Mouse (Mus musculus): ENCODE results near the gene Utf1.
A peak's percentile ranks its signal among the peaks of the same experiment; 100 is the strongest.

Gene Utf1

DNA sequence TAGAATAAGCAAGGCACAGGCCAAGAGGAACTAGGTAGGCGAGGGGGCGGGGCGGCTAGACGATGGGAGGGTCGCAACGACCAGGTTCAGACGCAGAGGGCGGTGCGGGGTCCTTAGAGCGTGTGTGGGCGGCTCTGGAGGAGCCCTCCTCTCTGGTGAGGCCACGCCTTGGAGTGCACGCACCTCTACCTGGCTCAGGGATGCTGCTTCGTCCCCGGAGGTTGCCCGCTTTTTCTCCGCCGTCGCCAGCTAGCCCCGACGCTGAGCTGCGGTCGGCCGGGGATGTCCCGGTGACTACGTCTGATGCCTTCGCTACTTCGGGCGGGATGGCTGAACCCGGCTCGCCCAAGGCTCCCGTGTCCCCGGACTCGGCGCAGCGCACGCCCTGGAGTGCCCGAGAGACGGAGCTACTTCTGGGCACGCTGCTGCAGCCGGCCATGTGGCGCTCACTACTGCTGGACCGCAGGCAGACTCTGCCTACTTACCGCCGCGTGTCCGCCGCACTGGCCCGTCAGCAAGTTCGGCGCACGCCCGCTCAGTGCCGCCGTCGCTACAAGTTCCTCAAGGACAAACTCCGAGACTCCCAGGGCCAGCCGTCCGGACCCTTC, at the start of gene Utf1:
Gene Utf1, plus strand, starts transcription at position 116 of the 608 bp plus-strand sequence.
- peak; percentile 37 for DNase-seq (ENCODE audit: low read depth, low spot score)

DNA sequence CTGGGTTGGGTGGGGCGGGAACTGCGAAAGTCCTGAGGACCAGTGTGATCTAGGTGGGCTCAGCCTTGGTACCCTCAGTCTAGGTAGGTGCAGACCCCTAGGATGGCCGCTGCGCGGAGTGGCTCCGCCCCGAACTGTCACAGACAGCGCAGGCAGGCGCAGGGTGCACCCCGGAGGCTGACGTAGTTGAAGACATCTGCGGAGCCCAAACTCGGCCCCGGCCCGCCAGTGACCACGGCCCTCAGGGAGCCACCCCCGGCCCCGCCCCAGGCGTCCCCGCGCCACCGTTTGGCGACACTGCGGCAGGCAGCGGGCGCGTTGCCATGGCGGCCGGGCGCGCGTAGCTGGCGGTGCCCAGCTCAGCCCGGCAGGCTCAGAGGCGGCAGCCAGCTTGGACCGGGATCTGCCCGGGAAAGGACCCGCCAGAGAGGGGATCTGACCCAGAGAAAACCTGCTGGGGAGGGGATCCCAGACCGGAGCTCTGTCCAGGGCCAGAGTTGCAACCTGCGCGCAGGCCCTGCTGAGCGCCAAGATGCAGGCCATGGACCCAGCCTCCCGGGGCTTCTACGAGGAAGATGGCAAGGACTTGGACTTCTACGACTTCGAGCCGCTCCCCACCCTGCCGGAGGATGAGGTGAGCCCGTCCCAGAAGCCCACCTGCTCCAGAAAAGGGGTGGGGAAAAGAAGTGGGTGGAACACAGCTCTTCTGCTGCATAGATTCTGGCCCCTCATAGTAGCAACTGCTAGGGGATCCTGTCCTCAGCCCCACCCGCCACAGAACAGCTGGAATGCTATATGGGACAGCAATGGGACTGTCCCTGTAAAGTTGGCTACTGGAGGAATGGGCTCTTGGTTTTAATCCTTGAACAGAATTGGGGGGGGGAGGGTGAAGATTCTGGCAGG, 48.7 kb upstream of the Utf1 start, which contains the start of gene Kndc1:
Gene Kndc1, plus strand, starts transcription at position 42 of the 903 bp plus-strand sequence.
- DNase-seq (ENCODE audit: low read depth, low spot score): peak; percentile 34

DNA sequence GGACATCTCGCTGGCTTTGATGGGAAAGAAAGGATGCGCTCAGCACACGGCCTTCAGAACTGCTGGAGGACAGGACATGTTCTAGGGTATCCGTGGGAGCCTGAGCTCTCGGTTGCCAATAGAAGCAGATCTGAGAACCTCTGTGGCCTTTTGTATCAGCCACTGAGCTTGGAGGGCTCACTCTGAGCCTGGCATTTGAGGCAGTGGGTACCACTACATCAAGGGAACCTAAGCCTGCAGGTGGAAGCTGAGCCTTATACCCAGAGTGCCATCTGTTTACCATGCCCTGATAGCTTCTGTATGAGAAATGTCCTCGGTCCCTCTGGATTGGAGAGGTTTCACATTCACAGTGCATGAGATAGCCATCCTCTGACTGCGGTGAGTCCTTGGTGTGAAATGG, 47.3 kb upstream of the Utf1 start:
- no peak for DNase-seq (ENCODE audit: low read depth, low spot score)

DNA sequence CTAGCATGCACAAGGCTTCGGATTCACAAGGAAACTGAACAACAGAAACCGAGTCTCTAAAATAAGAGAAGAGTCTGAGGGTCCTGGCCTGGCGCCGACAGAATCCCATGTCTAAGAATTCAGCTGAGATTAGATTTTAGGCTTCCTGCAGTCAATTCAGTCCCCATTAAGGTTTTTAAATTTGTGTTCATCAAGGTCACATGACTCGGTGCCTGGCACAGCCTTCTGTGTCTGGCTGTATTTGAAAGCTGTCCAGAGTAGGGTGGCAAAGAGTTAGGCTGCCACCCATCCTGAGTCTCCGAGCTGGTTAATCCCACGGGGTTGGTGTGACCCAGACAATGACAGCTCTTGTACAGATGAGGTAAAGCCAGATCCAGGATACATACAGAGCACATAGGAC, 46.8 kb upstream of the Utf1 start:
- no peak for DNase-seq (ENCODE audit: low read depth, low spot score)

DNA sequence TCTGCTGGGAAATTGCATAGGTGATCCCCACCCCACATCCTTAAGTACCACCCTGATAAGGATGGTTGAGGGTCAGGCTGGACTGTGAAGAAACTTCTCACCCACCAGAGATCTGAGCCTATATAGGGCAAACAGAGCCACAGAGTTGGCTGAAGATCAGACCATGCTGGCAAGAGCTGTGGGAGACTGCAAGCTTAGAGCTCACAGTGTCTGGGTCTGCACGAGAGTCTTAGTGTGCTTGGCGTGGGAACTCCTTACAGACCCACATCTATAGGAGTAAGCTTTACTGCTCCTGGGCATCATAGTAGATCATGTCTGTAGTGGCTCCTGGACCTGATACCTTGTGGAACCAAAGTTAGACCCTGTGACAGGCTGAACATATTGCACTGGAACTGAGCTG, 45.0 kb upstream of the Utf1 start:
- DNase-seq (ENCODE audit: low read depth, low spot score): no peak

DNA sequence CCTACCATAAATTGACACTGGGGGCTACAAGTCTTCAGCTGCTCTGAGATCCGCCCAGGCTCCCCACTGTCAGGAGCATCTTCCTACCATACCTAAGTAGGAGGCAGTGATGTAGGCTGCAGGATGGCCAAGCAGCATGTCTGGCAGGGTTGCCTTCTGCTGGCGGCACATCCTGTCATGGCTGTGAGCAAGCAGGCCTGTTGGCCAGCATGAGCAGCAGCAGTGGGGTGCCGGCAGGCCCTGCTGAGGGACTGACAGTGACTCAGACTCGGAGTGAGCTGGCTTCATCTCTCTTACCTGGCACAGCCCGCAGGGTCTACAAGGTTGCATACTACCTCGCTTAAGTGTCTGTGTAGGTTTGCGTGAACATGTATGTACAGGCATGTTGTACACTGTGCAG, 44.1 kb upstream of the Utf1 start:
- DNase-seq (ENCODE audit: low read depth, low spot score): no peak

DNA sequence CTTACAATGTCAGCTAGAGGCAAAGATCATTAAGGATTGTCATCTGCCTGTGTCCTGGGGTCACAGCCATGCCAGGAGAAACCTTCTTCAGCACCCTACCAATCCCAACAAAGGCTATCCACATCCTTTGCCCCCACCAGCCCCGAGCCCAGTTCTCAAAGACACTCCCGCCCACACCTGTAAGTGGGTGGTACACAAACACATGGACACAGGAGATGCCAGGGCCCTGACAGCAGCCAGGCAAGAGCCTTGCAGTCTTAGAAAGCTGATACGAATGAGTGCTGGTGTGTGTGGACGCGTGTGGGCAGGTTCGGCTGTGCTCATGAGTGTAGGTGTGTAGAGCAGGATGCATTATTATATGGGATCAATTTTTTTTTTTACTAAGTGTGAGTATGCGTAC, 43.1 kb upstream of the Utf1 start:
- DNase-seq (ENCODE audit: low read depth, low spot score): no peak

DNA sequence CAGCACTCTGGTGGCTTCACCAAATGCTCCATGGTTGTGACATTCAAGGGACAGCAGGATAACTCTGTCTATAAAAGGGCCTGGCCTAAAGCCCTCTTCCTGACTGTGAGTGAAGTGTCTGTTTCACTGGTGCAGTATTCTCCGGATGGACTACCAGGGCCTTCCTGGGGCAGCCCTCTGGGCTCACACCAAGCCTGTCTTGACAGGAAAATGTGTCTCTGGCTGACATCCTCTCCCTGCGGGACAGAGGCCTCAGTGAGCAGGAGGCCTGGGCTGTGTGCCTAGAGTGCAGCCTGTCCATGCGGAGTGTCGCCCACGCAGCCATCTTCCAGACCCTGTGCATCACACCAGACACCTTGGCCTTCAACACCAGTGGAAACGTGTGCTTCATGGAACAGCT, 42.7 kb upstream of the Utf1 start:
- DNase-seq (ENCODE audit: low read depth, low spot score): no peak

DNA sequence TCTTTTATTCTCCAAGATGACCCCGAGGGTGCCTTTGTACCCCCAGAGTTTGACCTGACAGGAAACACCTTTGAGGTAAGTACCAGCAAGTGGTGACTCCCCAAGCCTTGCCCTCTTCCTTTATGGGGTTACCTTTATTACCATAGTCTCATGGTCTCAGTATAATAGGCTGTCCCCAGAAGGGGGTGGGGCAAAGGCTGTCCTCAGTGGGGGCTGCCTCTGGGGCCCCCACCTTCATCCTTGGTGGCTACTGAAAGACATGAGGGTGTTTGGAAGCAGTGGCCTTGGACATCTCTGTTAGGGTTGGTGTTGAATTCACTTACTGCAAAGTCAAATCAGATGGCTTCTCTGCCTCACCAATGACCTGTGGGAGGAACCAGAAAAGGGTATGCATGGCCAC, 41.6 kb upstream of the Utf1 start:
- no peak for DNase-seq (ENCODE audit: low read depth, low spot score)

DNA sequence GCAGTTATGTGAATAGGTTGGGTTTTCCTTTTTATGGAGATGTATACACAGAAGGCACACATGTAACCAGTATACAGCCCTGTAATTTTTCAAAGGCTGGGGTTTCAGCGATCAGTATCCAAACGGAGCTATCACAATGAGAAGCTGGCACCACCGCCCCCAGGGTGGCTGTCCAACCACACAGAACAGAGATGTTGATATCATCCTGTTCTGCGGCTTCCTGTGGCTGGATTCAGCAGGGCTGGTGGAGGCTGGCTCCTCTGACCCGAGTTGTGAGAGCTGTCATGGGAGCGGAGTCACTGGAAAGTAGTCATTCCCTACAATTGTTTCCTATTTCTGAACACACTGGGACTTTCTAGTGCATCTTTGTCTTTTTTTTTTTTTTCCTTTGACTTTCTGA, 38.3 kb upstream of the Utf1 start:
- no peak for DNase-seq (ENCODE audit: low read depth, low spot score)

DNA sequence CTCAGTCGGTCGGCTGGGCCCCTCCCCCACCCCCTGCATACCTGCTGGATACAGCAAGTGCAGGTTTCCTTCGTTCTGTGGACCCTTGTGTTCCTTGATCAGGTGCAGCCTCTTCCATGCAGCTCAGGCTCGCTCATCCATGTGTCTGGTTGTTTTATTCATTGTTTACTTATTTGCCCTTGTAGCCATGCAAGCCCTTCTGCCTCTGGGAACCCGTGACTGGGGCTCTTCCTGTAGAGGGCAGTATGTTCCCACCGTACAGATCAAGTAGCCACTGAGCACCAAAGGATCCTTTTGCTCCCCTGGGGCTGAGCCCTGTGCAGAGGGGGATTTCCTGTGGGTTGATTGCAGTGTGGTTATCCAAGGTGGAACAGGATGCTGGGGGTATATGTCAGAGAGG, 37.9 kb upstream of the Utf1 start:
- peak; percentile 64 for DNase-seq (ENCODE audit: low read depth, low spot score)

DNA sequence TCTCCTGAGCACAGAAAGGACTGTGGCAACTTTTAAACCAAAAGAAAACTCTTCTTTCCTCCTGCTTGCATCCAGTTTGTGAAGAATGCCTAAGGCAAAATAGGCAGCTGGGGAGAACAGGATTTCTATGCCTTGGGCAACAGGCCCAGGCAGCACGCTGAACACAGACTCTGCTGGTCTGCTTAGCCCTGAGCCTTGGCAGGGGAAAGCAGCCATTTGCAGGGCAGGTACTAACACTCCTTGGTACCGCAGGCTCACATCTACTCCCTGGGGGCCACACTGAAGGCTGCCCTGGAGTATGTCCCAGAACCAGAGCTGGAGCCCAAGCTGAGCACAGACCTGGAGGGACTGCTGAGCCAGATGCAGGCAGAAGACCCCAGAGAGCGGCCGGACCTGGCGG, 35.4 kb upstream of the Utf1 start:
- DNase-seq (ENCODE audit: low read depth, low spot score): no peak

DNA sequence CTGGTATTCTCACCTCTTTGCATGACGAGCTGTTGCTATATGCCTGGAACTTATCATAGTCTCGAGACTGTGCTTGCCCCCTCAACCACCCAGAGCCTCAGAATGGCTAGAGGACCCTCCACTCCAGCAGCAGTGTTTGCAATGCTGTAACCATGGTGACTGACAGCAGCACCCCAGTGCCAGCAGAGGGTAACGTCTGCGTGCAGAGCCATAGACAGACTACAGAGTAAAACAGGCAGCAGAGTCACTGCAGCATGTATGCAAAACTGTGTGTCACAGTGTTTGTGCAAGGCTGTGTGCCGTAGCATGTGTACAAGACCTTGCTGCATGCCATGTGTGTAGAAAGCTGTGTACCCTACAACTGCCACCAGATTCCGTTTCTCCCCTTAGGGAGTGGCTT, 34.1 kb upstream of the Utf1 start:
- peak; percentile 25 for DNase-seq (ENCODE audit: low read depth, low spot score)

DNA sequence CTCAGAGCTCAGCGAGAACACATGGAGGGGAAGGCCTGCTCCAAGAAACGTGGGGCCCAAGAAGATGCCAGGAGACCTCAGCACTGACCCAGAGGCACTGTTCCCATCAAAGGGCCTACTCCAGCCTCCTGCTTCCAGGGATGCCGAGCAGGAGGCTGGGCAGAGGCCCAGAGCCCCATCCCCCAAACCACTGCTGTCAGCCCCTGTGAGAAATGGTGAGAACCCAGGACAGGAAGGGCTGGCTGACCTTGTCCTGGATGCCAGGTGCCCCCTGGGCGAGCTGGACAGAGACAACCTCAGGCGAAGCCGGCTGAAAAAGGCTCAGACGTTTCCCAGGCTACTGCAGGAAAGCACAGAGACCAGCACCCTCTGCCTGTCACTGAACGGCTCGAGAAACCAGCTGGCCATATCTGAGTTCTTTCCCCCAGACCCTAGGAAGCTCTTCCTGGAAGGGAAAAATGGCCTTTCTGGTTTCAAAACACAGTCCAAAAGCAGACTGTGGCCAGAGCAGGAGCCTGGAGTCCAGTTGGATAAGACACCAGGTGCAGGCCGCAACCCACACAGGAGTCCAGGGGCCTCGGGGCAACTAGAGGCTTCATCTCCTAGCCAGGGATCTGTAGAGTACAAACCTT, 33.3 kb upstream of the Utf1 start:
- no peak for DNase-seq (ENCODE audit: low read depth, low spot score)

DNA sequence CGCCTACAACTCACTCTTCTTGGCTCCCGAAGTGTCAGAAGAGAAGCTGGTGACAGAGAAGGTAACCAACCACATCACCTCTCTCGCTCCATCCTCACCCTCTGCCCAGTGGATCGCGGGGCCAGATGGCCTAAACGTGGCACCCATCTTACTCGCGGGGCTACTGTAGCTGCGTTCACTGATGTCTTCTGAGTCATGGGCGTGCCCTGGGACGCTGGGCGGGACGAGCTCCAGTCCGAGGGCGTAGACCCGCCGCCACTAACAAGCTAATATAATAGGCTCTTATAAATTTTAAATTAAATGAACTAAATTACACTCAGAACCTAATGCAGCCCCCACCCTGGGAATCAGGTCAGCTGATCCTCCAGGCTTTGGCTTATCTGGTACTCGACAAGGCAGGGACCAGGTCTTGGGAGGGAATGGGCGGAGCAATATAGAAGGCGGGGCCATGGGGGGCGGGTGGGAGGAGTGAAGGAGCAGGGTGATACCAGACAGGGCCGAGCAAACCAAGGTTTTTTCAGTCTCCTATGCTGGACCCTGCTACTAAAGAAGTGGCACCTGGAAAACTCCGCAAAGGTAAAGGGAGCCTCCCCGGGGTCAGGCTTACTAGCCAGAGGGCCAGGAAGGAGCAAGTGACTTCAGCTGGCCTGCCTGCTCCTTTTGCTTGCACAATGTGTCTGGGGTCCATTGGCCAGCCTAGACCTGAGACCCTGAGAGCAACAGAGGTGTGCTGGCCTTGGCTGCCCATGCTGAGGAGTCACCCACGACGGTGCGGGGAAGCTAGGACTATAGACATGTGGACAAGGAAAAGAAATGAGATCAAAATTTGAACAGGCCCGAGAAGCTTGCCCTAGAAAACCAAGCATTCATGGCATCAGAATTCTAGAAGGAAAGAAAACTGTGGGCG, 29.2 kb upstream of the Utf1 start:
- DNase-seq (ENCODE audit: low read depth, low spot score): peak; percentile 48

DNA sequence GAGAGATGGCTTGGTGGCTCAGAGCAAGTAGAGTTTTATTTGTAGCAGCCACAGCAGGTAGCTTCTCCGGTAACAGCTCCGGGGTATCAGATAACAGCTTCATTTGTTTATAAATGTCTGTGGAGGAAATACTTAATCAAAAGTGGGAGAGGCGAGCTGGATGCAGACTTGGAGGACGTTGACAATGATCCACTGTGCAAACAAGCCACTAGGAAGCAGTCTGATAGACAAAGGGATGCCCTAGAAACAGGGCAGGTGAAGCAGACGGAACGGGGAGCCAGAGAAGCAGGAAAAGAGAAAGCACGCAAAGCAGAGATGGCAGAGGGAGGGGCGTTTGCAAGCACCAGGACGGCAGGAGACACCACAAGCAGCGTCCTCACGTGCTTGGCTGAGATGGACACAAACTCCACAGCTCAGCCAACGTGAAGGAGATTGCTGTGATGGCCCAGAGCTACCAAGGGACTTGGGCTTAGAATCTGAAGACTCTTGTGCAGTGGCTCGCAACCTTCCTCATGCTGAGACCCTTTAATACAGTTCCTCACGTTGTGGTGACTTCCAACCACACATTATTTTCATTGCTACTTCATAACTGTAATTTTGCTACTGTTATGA, 27.8 kb upstream of the Utf1 start:
- peak; percentile 23 for DNase-seq (ENCODE audit: low read depth, low spot score)

DNA sequence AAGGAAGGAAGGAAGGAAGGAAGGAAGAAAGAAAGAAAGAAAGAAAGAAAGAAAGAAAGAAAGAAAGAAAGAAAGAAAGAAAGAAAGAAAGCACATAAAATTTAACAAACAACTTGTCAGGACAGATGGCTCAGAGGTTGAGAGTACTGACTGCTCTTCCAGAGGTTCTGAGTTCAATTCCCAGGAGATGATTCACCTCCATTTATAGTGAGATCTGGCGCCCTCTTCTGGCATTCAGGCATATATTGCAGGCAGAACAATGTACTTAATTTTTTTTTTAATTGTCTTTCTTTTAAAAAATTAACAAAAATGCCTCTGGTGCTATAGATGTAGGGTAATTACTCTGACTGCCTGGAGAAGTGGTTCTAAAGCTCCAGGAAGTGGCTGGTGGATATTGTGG, 27.2 kb upstream of the Utf1 start:
- no peak for DNase-seq (ENCODE audit: low read depth, low spot score)

DNA sequence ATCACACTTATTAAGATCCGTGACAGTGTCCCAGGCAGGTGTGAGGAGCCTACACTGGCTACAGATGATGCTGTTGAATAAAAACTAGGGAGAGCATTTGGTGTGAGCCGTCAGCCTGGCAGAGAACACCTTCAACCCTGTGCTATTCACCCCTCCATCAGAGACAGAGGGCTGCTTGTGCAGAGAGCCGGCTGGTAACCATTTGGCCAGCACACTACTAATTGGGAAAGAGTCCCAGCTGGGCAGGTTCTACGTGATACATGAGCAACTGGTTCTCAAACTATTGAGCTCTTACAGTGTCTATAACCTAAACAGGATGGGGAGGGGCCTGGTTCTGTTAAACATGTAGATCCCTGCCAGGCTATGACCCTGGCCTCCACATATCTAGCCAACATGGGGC, 25.3 kb upstream of the Utf1 start:
- no peak for DNase-seq (ENCODE audit: low read depth, low spot score)

DNA sequence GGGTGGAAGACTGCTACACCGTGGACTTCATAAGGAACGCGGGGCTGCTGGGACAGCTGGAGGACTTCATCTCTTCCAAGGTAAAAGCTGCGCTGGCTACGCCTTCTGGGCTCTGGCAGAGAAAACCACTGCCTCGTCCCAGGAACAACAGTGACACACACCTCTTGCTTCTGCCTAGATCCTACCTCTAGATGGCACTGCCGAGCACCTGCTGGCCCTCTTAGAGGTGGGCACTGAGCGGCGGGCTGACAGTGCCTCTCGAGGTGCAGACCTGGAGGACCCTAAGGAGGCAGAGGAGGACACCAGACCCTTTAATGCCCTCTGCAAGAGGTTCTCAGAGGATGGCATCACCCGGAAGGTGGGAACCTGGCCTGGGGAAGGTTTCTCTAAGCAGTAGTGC, 12.9 kb upstream of the Utf1 start:
- peak; percentile 69 for DNase-seq (ENCODE audit: low read depth, low spot score)

DNA sequence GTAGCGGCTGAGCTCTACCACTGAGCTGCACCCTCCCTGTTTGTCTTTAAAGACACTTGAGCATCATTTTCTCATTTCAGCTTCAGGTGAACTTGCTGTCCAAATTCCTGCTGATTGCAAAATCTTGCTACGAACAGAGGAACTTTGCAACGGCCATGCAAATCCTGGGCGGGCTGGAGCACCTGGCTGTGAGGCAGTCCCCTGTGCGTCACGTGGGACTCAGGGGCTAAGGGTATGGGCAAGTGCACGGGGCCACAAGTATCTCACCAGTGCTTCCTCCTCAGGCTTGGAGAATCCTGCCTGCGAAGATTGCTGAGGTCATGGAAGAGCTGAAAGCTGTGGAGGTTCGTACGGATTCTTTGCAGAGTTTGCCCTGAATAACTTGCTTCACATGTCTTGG, 6.9 kb upstream of the Utf1 start:
- DNase-seq (ENCODE audit: low read depth, low spot score): no peak

DNA sequence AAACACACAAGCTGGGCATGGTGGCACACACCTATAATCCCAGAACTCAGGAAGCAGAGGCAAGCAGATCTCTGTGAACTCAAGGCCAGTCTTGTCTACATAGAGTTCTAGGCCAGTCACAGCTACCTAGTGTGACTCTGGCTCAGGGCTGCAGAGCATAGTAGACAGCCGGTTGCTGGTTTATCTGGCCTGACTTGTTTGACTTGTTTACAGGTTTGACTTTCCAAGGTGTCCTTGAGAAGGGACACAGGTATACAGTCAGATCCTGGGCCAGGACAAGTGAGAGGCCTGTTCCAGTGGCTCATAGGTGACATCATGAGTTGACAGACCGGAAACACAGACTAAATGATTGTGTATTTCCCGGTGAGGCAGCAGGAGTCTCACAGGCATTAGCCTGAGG, 6.5 kb upstream of the Utf1 start:
- no peak for DNase-seq (ENCODE audit: low read depth, low spot score)
